Mouse (Mus musculus) fibroblast of lung, adult 2 months (primary cell): ENCODE measurements around the gene Gm5294.

Experiments used
- DNase-seq: peaks from one replicate; pipeline ENCODE4 v3.0.0-alpha.2; 2011; ENCODE audit warnings: low read depth

Gm5294 gene

GRCm38 (mm10) chr5:138819780-138820179 is at the start of gene Gm5294:
TSS of gene Gm5294 (plus strand) at chr5:138820080.
- DNase-seq, result no peak

- no peak for DNase-seq
Observed at GRCm38 (mm10) chr5:138775096-138775495, 44.8 kb upstream of the Gm5294 start.

GRCm38 (mm10) chr5:138776346-138776745 is 43.5 kb upstream of the Gm5294 start:
- peak; percentile 95 for DNase-seq

GRCm38 (mm10) chr5:138778731-138779463 is 41.0 kb upstream of the Gm5294 start:
- no peak for DNase-seq

GRCm38 (mm10) chr5:138779655-138780054 is 40.2 kb upstream of the Gm5294 start:
- DNase-seq, result no peak

- no peak for DNase-seq
Observed at GRCm38 (mm10) chr5:138782697-138783096, 37.2 kb upstream of the Gm5294 start.

GRCm38 (mm10) chr5:138783181-138783580 is 36.7 kb upstream of the Gm5294 start:
- DNase-seq, result no peak

GRCm38 (mm10) chr5:138785986-138786515 is 33.8 kb upstream of the Gm5294 start:
- no peak for DNase-seq

GRCm38 (mm10) chr5:138787648-138788047 is 32.2 kb upstream of the Gm5294 start:
- no peak for DNase-seq

- peak; percentile 27 for DNase-seq
Observed at GRCm38 (mm10) chr5:138788481-138789211, 31.2 kb upstream of the Gm5294 start.

- no peak for DNase-seq
Observed at GRCm38 (mm10) chr5:138790954-138791480, 28.9 kb upstream of the Gm5294 start.

- DNase-seq, result no peak
Observed at GRCm38 (mm10) chr5:138801588-138802116, 18.2 kb upstream of the Gm5294 start.

- no peak for DNase-seq
Observed at GRCm38 (mm10) chr5:138804286-138804685, 15.6 kb upstream of the Gm5294 start.

GRCm38 (mm10) chr5:138809767-138810166 is 10.1 kb upstream of the Gm5294 start:
- no peak for DNase-seq

- DNase-seq, result no peak
Observed at GRCm38 (mm10) chr5:138820717-138821332, 945 bp downstream of the Gm5294 start.

GRCm38 (mm10) chr5:138825090-138825489 is 5.2 kb downstream of the Gm5294 start:
- DNase-seq, result no peak

- peak; percentile 11 for DNase-seq
Observed at GRCm38 (mm10) chr5:138833406-138833805, 13.5 kb downstream of the Gm5294 start.

- no peak for DNase-seq
Observed at GRCm38 (mm10) chr5:138834910-138835309, 15.0 kb downstream of the Gm5294 start.

GRCm38 (mm10) chr5:138840981-138841380 is 21.1 kb downstream of the Gm5294 start:
- DNase-seq, result no peak

GRCm38 (mm10) chr5:138843168-138843824 is 23.4 kb downstream of the Gm5294 start:
- DNase-seq, result peak; percentile 7

GRCm38 (mm10) chr5:138846506-138846905 is 26.6 kb downstream of the Gm5294 start:
- no peak for DNase-seq

GRCm38 (mm10) chr5:138848102-138848501 is 28.2 kb downstream of the Gm5294 start:
- peak; percentile 75 for DNase-seq
